Mouse (Mus musculus): Measurements from ENCODE around the gene Gdf15. TPM values are rescaled to one million over a fixed set of nuclear protein-coding genes. Genes with fewer than 3 reads are reported as not detected.

Gene Gdf15
- polyA plus RNA-seq, 1 experiment from 2014 or later: 1.9 TPM

DNA sequence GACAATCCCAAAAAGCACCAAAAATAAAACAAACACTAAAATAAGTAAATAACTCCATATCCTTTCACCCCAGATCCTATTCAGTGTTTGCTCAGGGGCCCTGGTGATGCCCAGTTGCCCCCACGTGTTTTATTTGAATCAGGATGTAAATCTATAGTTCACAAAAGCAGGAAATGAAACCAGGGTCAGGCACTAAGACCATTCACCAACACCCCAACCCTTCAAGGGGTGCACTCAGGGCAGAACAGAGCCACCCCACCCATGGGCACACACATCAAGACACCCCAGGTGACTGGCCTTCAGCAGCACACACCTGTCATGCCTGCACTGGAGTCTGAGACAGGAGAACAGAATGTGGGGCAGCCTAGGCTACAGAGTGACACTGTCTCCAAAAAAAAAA, 21.9 kb upstream of the Gdf15 start:
- H3K27me3 ChIP-seq (replicated peaks; ENCODE audit: control insufficient read depth, insufficient read depth, low read length): no peaks in the 10 kb centered on the region
- TF ChIP-seq CTCF (IDR thresholded peaks at IDR 0.05; ENCODE audit: low read depth): no peak
- no peak overlapping the region for H3K4me2 ChIP-seq (replicated peaks; ENCODE audit: low read depth)
- peaks cover 53% of the 10 kb centered on the region for H3K36me3 ChIP-seq (ENCODE audit: control insufficient read depth, insufficient read depth)
- no peaks in the 10 kb centered on the region for H3K9me3 ChIP-seq (ENCODE audit: control insufficient read depth)
- no peak overlapping the region for H3K9ac ChIP-seq (ENCODE audit: low read depth, low read length)
- 0 out of 2 replicates have a peak, but pooled peaks cover 8% of the 10 kb centered on the region for H3K4me1 ChIP-seq (replicated peaks; ENCODE audit: control insufficient read depth, insufficient read depth, low read length)
- H3K27ac ChIP-seq (ENCODE audit: low read depth, low read length): 0 out of 2 replicates have a peak overlapping the region, but pooled peaks have one; percentile 31
- H3K4me3 ChIP-seq (ENCODE audit: low read depth, low read length): no peak overlapping the region
- ATAC-seq: no peak
- 31% methylated on average over 1 of the region's 1 CpGs for WGBS

DNA sequence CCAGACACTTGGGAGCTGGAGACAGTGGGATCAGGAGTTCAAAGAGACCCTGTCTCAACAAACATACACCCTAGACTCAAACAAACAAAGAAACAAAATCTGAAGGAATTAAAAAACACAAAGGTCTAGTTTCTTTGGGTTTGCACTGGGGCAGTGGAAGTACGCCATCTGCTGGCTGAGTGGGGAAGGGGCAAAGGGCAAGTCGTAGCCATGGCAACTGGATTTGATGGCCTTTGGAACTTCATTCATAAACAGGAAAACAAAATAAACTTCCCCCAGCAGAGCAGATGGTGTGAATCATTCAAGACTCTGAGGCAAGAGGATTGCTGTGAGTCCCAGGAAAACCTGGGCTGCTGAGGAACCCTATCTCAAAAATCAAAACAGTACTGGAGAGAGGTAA, 21.0 kb upstream of the Gdf15 start:
- peak; percentile 49 for ATAC-seq
- no peaks in the 10 kb centered on the region for H3K27me3 ChIP-seq (replicated peaks; ENCODE audit: control insufficient read depth, insufficient read depth, low read length)
- H3K36me3 ChIP-seq (ENCODE audit: control insufficient read depth, insufficient read depth): peaks cover 57% of the 10 kb centered on the region
- peaks cover 15% of the 10 kb centered on the region; the same call in 1 of the 2 replicates for H3K4me1 ChIP-seq (replicated peaks; ENCODE audit: control insufficient read depth, insufficient read depth, low read length)
- no peaks in the 10 kb centered on the region for H3K9me3 ChIP-seq (ENCODE audit: control insufficient read depth)
- no peak overlapping the region for H3K4me3 ChIP-seq (ENCODE audit: low read depth, low read length)
- no peak overlapping the region for H3K4me2 ChIP-seq (replicated peaks; ENCODE audit: low read depth)
- H3K27ac ChIP-seq (ENCODE audit: low read depth, low read length): peak overlapping the region; percentile 31
- 34% methylated on average over 2 of the region's 2 CpGs for WGBS
- peak; percentile 93 for TF ChIP-seq CTCF (IDR thresholded peaks at IDR 0.05; ENCODE audit: low read depth)
- no peak overlapping the region for H3K9ac ChIP-seq (ENCODE audit: low read depth, low read length)

DNA sequence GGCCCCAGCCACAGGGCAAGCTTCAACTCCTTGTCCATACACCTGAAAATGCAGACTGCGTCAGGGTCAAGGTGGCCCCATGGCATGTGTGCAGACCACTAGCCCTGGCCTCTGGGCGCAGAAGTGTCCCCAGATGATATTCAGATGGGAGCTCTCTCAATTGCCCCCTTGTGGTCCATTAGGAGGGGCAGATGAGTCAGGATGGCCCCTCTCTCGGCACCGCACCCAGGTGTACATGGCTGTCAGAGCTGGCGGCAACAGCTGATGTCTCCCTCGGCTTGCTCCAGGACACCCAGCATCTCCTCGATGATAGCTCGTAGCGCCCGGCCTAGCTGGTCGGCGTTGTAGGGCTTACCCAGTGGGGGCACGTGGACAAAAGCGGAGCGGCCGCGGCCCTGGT, 18.1 kb upstream of the Gdf15 start:
- peaks cover 39% of the 10 kb centered on the region for H3K36me3 ChIP-seq (ENCODE audit: control insufficient read depth, insufficient read depth)
- ATAC-seq: no peak
- H3K4me1 ChIP-seq (replicated peaks; ENCODE audit: control insufficient read depth, insufficient read depth, low read length): peaks cover 19% of the 10 kb centered on the region; the same call in 1 of the 2 replicates
- no peak for TF ChIP-seq CTCF (IDR thresholded peaks at IDR 0.05; ENCODE audit: low read depth)
- WGBS: 81% methylated on average over 17 of the region's 17 CpGs
- H3K27ac ChIP-seq (ENCODE audit: low read depth, low read length): peak overlapping the region; percentile 46
- H3K4me2 ChIP-seq (replicated peaks; ENCODE audit: low read depth): no peak overlapping the region
- H3K9me3 ChIP-seq (ENCODE audit: control insufficient read depth): no peaks in the 10 kb centered on the region
- no peaks in the 10 kb centered on the region for H3K27me3 ChIP-seq (replicated peaks; ENCODE audit: control insufficient read depth, insufficient read depth, low read length)
- no peak overlapping the region for H3K4me3 ChIP-seq (ENCODE audit: low read depth, low read length)
- no peak overlapping the region for H3K9ac ChIP-seq (ENCODE audit: low read depth, low read length)

DNA sequence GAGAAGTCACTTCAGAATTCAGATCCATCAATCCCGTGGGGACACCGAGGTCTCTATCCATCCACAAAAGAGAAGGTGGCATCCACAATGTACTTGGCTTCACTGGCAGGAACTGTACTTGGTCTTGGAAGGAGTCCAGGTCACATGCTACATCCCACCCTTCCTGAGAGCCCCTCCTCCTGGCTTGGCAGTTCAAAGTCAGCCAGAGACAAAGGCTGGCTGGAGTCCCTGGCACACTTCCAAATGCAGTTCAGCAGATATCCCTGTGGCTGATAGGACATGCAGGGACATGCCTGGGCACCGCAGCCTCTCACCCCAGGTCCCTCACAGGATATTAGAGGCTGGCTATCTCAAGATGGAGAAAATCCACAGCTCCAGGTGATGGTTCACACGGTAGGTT, 17.1 kb upstream of the Gdf15 start:
- Histone ChIP-seq H3K4me1 (replicated peaks; ENCODE audit: control insufficient read depth, insufficient read depth, low read length) (peaks cover 19% of the 10 kb centered on the region; the same call in 1 of the 2 replicates), H3K4me3 (ENCODE audit: low read depth, low read length) (no peak overlapping the region), H3K9ac (ENCODE audit: low read depth, low read length) (no peak overlapping the region), H3K9me3 (ENCODE audit: control insufficient read depth) (no peaks in the 10 kb centered on the region), H3K36me3 (ENCODE audit: control insufficient read depth, insufficient read depth) (peaks cover 33% of the 10 kb centered on the region), H3K27ac (ENCODE audit: low read depth, low read length) (peak overlapping the region; percentile 41), H3K27me3 (replicated peaks; ENCODE audit: control insufficient read depth, insufficient read depth, low read length) (no peaks in the 10 kb centered on the region), H3K4me2 (replicated peaks; ENCODE audit: low read depth) (no peak overlapping the region)
- 0 out of 2 replicates have a peak, but pooled peaks have one; percentile 2 for TF ChIP-seq CTCF (IDR thresholded peaks at IDR 0.05; ENCODE audit: low read depth)
- peak; percentile 41 for ATAC-seq
- WGBS: 29% methylated on average over 4 of the region's 4 CpGs

DNA sequence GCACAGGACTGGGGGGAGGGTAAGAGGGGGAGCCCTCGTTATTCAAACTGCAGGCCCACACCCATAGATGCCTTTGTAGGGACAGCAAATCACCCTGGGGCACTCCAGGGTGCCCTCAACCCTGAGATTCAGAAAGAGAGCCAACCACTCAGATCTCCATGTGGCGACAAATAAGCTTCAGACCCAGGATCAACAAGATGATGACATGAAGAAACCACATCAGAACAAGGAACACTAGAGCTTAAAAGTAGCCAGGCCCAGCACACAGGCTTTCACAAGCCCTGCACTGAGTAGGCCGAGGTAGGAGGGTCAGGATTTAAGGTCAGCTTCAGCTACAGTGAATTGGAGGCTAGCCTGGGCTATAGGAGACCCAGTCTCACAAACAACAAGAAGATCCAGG, 16.7 kb upstream of the Gdf15 start:
- no peaks in the 10 kb centered on the region for H3K9me3 ChIP-seq (ENCODE audit: control insufficient read depth)
- ATAC-seq: no peak
- TF ChIP-seq CTCF (IDR thresholded peaks at IDR 0.05; ENCODE audit: low read depth): no peak
- no peak overlapping the region for H3K4me3 ChIP-seq (ENCODE audit: low read depth, low read length)
- H3K9ac ChIP-seq (ENCODE audit: low read depth, low read length): no peak overlapping the region
- no peak overlapping the region for H3K4me2 ChIP-seq (replicated peaks; ENCODE audit: low read depth)
- peak overlapping the region; percentile 41 for H3K27ac ChIP-seq (ENCODE audit: low read depth, low read length)
- peaks cover 19% of the 10 kb centered on the region; the same call in 1 of the 2 replicates for H3K4me1 ChIP-seq (replicated peaks; ENCODE audit: control insufficient read depth, insufficient read depth, low read length)
- WGBS: 45% methylated on average over 3 of the region's 3 CpGs
- H3K27me3 ChIP-seq (replicated peaks; ENCODE audit: control insufficient read depth, insufficient read depth, low read length): no peaks in the 10 kb centered on the region
- peaks cover 33% of the 10 kb centered on the region for H3K36me3 ChIP-seq (ENCODE audit: control insufficient read depth, insufficient read depth)

DNA sequence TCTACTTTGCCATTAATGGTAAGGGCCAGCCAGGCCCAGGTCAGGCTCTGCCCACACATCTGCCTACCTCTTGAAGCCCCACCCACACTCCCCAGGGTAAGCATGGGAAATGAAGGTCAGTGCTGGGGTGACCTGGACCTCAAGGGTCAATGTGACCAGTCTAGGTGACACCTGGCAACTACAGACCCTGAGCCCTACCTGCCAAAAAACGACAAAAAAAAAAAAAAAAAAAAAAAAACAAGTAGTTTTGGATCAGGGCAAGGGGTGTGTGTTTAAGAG, 15.8 kb upstream of the Gdf15 start:
- Histone ChIP-seq H3K4me2 (replicated peaks; ENCODE audit: low read depth) (no peak overlapping the region), H3K9ac (ENCODE audit: low read depth, low read length) (no peak overlapping the region), H3K9me3 (ENCODE audit: control insufficient read depth) (no peaks in the 10 kb centered on the region), H3K4me1 (replicated peaks; ENCODE audit: control insufficient read depth, insufficient read depth, low read length) (peaks cover 19% of the 10 kb centered on the region; the same call in 1 of the 2 replicates), H3K27ac (ENCODE audit: low read depth, low read length) (0 out of 2 replicates have a peak overlapping the region, but pooled peaks have one; percentile 41), H3K4me3 (ENCODE audit: low read depth, low read length) (no peak overlapping the region), H3K27me3 (replicated peaks; ENCODE audit: control insufficient read depth, insufficient read depth, low read length) (no peaks in the 10 kb centered on the region), H3K36me3 (ENCODE audit: control insufficient read depth, insufficient read depth) (peaks cover 33% of the 10 kb centered on the region)
- WGBS: 29% methylated on average over 1 of the region's 1 CpGs
- TF ChIP-seq CTCF (IDR thresholded peaks at IDR 0.05; ENCODE audit: low read depth): no peak
- no peak for ATAC-seq
